Mouse (Mus musculus) cerebellum, adult 8-10 months (tissue): ENCODE measurements around the gene Rgs3.

ENCODE experiments used
- DNase-seq: peaks from one replicate; pipeline ENCODE4 v3.0.0; 2022

The Rgs3 gene

DNA sequence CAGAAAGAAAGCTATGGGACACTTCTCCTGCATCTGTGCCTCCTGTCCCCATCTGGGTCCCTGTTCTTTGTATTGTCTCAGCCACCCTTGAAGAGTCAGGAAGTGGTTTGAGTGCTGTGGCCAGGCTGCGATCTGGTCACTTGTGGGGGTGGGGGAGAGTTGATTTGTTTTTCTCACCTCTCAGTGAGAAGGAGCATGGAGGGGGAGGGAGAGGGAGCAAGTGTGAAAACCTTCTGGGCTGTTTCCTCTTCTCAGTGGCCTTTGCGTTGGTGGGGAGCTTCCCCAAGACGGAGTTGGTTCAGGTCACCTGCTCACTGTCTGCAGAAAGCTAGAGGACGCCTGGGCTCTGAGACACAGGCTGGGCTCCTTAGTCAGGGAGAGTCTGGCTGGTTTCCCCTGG is 70.3 kb downstream of the Rgs3 start:
- no peak for DNase-seq

DNA sequence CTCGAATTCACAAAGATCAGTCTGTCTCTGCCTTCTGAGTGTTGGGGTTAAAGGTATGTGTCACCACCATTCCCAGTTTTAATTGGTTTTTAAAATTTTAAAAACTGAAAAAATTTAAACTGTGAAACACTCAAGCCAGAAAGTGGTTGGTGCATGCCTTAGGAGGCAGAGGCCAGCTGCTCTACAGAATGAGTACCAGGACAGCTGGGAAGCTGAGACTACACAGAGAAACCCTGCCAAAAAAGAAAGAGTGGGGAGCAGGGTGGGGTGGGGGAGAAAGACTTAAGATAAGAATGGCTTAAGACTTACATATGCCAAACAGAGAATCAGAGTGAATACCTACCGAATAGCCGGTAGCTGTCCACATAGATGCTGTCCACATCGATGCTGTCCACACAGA is 73.6 kb downstream of the Rgs3 start:
- no peak for DNase-seq

DNA sequence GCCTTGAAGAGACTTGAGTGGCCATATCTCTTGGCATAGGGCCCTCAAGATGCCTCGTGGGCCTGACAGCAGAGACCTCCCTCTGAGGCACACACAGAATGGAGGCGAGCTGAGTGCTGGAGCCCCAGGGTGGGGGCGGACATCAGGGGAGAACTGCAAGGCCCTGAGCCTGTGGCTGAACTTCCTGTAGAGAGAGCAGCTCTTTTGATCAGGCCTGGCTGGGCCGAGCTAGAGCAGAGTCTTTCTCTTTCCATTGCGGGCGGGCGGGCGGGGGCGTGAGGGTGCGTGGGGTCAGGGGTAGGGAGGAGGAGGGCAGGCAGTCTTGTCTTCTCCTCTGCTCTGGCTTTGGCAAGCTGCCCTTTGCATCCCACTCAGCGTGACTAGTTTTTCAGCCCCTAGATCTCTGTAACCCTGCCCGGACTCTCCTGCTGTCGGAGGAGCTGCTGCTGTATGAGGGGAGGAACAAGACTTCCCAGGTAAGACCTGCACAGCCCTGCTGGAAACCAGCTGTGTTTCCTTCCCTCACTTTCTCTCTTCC is 74.5 kb downstream of the Rgs3 start:
- no peak for DNase-seq

DNA sequence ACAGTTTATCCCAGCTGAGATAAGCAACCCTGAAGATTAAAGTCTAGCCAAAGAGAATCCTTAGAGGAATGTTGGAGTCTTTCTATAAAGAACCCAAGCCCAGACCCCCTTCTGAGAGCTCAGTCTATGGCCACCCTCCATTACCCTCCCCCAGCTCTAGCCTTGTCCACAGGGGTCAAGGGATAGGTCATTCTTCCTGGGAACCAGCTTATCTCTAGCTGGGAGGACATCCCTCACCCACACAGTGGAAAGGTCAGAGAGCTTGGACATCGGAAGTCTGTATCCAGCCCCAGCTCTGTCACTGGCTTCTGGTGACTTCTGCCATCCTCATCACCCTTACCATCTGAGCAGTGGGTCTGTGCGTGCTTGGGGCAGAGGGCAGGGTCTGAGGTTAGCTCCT is 75.2 kb downstream of the Rgs3 start:
- no peak for DNase-seq

DNA sequence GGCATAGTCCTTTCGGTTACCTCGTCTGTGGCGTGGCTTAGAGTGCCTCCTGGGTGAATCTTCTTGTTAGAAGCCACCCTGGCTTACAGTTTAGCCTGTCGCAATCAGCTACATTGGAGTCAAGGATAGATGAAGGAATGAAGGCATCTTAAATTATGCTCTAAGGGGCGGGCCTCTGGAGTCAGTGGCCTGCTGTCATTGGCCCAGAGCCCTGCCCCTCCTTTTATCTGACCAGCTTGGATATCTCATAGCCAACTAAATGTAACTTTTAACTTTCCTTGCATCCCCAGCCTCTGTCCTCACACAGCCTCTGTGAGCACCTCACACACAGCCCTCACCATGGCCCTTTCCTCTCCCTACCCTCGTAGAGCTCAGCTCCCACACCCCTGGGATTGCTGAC is 76.4 kb downstream of the Rgs3 start:
- DNase-seq: no peak

DNA sequence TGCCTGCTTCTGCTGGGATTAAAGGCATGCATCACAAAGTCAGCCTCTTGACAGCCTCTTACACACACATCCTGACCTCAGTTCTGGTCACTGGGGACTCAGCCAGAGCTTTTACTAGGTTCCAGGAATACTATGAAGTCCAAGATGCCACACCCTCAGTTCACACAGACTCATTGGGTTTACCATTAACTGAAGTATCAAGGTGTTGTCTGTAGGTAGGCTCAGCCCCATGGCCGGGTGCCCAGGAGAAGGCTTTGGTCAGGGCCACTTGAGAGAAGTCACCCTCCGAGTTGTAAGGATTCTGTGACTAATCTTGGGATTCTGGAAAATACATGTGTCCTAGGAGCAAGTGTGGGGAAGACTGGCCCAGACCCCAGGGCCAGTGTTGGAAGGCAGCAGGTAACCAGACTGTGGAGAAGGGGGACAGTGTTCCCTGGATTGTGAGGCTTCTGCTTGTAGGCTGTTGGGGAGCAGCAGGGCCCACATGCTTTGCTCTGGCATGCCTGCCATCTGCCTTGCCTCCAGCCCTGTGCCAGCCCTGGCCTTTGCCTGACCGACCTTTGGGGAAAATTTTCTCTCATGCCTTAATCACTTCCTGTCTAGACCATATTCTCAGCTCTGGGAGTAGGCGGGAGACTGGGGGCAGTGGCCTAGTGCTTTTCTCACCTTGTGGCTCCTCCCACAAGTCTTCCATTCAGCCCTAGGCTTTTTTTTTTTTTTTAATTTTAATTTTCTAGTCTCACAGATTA is 78.4 kb downstream of the Rgs3 start:
- DNase-seq: peak; percentile 57

DNA sequence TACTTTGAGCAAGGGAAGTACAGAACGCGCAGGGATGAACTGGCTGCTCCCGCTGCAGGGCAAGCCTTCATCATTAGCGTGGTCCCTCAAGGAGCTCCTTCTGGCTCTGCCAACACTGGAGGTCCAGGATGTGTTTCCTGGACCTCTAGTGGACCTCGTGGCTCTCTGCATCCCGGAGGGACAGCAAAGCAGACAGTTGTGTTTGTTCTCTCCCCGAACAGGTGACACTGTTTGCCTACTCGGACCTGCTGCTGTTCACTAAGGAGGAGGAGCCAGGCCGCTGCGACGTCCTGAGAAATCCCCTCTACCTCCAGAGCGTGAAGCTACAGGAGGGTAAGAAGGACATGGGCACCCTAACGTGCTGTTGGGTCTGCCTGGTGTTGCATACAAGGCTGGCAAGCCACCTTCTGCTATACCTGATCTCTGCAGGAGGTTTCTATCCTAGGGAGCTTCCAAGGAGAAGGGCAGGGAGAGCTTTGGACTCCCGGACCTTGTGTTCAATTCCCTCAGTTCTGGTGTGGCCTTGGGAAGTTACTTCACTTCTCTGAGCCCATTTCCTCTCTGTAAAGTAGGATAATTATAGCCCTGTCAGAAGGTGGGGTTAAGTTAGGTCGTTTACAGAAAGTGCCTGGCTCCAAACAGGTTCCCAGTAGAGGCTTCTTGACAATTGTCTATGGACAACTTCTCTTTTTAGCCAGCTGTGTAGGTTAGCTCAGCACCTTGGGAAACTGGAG is 81.0 kb downstream of the Rgs3 start:
- DNase-seq: no peak

DNA sequence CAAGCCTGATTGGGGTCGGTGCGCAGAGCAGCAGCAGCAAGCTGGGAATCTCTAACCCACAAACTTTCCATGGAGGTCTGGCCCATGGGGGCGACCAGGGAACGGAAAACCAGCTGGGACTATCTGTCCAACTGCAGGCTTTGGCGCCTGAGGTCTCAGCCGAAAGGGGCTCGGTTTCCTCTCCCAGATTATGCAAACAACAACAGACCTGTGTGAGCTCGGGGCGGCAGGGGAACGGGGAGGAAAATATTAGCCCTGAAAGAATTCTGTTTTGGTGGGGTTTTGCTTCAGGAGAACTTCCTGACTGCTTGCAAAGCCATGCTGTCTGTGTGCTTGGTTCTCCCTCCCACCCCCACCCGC is 81.6 kb downstream of the Rgs3 start:
- DNase-seq: no peak

DNA sequence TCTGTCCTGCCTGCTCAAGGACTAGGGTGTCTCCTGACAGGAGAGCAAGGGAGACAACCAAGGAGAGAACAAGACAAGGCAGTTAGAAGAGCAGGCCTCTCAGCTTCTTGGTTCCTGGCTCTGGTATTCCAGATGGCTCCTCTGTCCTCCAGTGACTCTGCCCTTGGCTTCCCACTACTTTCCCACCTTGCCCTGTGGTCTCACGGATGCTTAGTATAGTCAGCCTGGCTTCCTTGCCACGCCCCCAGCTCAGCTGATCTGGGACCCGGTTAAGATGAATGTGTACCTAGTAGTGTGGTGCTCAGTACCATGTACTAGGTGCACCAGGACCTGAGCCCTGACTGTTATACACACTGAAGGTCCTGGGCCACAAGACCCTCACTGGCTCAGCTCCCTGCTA is 82.0 kb downstream of the Rgs3 start:
- DNase-seq: no peak

DNA sequence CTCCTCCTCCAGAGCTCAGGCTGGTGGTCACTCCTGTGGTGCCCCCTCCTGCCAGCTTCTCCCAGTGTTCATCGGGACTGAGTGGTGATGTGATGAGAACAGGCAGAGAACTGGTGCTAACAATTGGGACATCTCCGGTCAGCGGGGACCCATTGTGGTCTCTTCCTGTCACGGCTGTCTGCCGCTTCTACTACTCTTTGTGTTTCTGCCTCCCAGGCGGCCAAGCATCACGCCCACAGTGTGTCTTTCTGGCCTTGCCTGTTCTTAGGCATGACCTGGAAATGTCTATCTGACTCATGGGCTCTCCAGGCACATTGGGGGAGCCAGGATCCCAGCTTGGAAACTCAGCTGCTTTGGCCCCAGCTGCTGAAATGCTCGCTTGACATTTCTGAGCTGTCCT is 83.8 kb downstream of the Rgs3 start:
- DNase-seq: no peak

DNA sequence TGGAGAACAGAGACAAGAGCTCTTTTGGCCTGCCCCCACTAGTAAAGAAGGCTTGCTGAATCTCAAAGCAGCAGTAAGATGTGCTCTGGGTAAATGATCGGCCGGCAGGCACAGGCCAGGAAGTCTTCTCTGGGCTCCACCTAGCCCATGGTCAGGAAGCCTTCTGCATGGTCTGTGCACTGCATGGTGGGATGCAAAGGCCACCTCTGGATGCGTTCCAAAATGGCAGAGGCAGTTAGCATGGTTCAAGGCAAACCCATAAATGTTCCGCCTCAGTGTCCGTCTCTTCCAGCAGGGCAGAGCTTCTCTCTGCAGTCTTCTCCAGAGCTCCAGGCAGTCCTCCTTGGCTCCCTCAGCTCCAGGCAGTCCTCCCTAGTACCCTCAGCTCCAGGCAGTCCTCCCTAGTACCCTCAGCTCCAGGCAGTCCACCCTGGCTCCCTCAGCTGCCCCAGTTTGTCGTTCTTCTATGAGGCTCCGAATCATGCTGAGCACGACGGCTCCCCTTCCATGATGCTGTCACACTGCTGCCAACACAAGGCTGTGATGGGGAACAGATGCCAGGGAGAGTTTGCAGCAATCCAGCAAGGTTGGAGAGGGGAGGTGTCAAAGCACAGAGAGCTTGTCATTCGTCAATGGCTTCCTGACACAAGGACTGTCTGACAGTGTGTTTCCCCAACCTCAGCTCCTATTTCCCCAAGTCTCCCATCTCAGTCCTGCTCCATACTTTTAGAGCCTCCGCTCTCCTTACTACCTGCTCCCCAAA is 84.6 kb downstream of the Rgs3 start:
- no peak for DNase-seq

DNA sequence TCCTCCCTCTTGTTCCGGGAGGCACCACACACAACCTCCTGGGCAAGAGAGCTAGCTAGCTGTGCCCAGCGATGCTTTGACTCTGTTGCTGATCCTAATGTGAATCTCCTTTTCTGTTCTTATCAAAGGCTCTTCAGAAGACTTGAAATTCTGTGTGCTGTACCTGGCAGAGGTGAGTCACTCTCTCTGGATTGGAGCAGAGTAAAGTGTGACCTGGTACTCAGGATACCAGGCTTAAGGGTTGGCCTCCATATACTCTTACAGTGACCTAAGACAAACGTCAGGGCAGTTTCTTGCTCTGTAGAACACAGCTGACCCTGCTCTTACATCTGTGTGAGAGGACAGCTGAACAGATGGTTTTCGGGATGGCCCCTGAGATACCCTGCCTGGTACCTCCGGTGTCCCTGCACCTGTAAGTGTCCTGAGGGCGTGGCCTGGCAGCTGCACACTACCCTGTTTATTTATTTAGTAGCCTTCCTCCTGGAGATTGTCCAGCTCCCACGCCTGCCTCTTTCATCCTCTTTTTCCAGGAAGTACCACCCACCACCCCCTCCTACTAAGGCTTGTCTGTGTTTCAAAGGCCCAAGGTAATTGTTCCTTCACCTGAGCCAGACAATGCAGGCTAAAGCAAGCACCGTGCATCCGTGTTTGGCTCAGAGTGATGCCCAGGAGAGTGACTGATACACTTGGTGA is 87.1 kb downstream of the Rgs3 start:
- DNase-seq: no peak

DNA sequence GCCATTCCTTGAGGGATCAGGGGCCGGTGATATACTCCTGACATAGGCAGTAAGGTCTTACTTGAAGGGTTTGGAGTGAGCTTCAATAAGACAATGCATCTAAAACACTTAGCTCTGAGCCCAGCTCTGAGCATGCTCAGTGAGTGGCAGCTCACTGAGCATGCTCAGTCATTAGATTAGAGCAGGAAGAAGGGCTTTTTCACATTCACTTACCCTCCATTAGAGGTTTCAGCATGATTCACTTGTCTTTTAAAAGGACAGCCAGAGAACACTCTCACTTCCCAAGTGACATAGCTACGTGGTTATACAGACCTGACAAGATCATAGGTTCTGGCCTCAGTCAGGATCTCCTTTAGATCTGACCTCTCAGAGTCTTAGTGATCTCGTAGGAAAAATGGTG is 89.2 kb downstream of the Rgs3 start:
- DNase-seq: no peak

DNA sequence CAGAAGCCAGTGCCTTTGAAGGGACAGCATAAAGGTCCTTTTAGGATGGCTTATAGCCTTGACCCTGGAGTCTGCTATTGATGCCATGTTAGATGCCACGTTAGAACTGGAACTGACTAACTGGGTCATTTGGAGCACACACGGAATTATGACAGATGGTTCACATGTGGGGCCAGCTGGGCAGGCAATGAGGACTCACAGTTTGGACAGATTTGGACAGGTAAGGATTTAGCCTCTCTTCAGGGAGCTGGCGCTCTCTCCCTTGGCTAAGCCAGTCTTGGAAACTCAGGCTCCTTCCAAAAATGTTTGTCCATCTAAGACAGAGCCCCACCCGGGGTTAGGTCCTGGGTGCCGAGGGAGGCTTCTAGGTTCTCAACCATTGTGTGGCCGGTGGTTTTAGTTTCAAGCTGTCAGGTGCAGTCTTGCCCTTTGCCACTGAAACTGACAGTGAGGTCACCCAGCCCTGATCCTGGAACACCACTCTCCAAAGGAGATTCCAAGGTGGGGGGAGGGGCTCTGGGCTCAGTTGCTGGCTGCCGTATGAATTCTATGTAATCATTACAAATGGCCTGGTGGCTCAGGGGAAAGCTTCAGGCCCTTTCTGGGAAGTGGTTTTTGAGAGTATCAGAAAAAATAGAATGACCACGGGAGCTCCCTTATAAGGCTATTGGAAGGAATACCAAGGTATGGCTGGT is 90.0 kb downstream of the Rgs3 start:
- peak; percentile 81 for DNase-seq

DNA sequence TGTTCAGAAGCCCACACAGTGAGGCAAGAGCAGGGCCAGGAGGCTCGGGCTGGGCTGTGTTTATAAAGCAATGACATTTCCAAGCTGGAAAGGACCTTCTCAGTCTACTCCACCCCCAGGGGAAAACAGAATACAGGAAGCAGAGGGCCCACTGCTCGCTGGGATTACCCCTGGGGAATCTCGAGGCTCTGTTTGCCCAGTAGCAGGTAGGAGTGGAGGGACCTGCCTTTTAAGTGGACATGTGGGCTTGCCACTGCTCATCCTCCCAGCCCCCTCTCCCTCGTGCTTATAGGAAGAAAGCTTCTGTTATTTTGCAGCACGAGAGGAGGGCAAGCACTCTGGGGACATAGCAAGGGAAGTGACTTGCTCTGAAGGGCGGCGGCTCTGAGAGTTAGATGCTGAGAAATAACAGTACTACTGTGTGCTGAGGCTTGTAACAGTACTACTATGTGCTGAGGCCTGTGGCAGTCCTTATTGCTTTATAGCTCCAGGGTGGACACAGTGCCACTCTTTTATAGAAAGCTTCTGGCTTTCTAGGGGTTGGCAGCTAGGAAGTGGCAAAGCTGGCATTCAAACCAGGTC is 91.6 kb downstream of the Rgs3 start:
- no peak for DNase-seq

DNA sequence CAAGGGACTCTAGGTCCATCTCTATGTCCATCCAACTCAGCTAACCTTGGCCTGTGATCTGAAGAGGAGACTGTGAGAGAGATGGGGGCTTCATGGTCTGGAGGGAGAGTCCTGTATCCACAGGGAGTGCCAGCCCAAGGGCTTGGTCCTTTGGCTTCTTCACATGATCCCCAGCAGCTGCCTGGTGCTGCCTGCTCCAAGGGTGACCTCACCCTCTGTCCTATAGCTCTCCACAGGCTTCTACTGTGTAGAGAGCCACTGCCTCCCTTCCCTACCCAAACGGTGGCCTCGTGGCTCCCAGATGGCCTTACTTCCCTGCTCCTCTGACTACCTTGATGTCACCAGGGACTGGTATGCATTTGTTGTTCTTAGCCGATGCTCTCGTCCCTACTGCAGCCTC is 92.6 kb downstream of the Rgs3 start:
- no peak for DNase-seq

DNA sequence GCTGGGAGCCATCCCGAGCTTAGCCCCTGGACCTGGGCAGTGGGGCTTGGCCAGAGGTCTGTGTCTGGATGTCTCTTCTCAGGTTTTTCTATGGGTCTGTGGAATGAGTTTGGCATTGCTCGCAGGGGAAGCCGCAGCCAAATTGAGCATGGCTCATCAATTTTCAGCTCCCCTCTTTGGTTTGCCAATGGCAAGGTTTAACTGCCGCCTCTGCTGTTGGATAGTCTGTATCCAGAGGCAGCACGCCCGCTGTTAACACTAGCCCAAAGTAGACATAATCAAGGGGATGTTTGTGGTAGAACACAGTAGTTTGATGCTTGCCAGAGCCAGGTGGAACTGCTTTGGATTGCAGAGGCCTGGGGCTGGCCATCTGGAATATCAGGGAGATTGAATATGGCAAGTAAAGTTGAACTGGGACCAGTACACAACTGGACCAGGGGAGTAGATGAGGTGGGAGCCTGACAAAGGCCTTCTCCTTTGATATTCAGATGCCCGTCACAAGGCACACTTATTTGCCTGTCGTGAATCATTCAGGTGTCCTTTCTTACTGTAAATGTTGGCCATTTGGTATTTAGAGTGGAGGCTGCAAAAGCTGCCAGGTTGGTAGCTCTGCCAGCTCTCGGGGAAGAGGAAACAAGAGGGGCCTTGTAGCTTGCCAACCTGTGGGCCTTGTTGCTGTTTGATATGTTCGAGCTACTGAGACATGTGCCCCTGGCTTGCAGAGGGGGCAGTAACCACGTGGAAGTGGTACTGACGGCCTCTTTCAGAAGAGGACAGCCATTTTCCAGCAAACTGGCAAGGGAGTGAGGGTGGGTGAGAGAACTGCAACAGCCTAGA is 93.5 kb downstream of the Rgs3 start:
- DNase-seq: peak; percentile 55

DNA sequence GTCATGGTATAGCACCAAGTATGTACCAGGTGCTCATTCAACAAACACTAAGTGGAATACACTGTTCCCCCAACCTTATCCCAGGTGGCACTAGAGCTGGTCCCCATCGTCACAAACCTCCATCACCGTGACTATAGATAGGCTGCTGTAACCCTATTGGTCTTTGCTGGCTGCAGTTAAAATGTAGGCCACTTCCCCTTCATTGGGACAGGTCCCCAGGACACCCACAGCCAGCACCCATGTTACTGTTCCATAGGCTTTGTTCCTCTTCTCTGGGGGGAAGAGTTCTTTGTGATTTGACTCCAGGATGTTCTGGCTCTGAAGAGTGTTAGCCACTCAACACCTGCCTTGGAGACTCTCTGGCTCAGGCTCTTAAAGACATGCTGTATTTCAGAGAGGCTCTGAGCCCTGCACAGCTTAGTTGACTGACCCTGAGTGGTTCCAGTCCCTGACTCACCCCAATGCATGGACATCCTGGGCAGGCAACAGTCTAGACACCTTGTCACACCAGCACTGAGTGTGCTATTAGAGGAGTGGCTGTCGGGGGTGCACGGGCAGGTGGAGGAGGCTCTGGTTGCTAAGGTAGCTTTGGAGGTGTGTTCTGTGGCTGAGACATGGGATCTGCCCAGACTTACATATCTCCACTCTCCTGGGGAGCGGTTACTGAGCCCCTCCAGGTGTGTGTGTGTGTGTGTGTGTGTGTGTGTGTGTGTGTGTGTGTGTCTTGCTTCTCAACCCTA is 94.4 kb downstream of the Rgs3 start:
- no peak for DNase-seq

DNA sequence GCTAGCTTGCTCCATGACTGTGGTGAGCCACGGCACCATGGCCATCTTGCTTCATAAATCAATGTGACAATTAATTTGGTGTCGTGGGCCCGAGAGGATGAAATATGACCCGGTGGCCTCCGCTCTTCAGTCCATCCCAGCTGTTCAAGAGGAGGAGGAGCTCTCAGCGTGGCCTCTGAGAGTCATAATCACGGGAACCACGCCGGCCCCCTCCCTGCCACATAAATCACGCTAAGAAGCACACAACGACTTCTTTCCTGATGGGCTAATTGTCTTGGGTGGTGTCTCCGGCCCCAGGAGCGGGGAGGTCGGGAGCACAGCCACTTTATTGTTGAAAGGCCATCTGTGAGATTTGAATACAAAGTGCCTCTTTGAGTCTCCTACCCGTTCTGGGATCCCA is 99.6 kb downstream of the Rgs3 start:
- no peak for DNase-seq

DNA sequence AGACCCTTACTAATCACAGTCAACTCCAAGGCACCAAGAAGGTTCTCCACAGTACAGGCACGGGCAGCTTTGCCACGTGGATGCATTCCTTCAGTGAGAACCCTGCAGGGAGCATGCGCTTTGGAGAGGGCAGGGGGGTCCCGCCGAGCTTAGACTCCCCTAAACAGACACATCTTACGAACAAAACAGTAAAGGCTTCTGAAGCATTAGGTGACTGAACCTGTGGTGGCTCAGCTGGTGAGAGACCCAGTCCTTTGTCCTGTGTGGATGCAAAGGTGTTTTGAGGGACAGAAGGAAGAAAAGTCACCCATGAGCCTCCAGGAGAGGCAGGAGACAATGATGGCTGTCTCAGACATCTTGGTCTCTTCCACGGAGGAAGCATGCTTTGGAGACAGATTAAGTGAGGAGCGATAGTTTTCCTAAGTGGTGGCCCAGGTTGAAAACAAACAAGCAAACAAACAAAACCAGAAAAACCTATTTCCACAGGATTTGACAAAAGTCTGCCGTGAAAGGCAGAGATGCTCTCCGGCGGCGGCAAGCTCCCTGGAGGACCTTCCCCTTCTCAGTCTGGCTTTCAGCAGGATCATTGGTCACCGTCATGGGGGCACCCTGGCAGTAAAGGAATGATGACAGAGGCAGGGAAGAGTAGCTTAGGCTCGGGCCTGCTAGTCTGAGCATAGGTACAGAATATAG is 100.4 kb downstream of the Rgs3 start:
- DNase-seq: no peak
